Mouse (Mus musculus): ENCODE results near the gene Kctd18.

- TF ChIP-seq CTCF (conservative IDR thresholded peaks at IDR 0.05; ENCODE audit: insufficient read depth, insufficient read length, low read depth, low read length) (no peak), POLR2A (IDR thresholded peaks at IDR 0.05; ENCODE audit: low read depth, low read length) (no peak)
Measured at GRCm38 (mm10) chr1:58055598-58055997, 36.8 kb upstream of the Kctd18 start.

All from kidney, adult 2 months (tissue).